Mouse (Mus musculus): ENCODE measurements at regions not wholly inside any gene's neighbourhood (a gene's known extent, or its start where the extent isn't known, plus 50 kb on each side); places are given as distances from the start of the nearest gene placed in this dataset.

- Histone ChIP-seq H3K4me2 (ENCODE audit: low read depth, low read length, poor library complexity, severe bottlenecking) (no peak overlapping the region), H3K9me3 (ENCODE audit: low read length) (no peaks in the 10 kb centered on the region), H3K27ac (ENCODE audit: low read depth, low read length) (no peak overlapping the region), H3K27me3 (ENCODE audit: insufficient read depth, low read length) (no peaks in the 10 kb centered on the region), H3K9ac (replicated peaks; ENCODE audit: low read length, poor library complexity, severe bottlenecking) (no peak overlapping the region), H3K4me3 (ENCODE audit: low read depth, low read length) (no peak overlapping the region), H3K4me1 (ENCODE audit: insufficient read depth, low read length) (no peaks in the 10 kb centered on the region), H3K36me3 (ENCODE audit: insufficient read depth, low read length) (no peaks in the 10 kb centered on the region)
- TF ChIP-seq CTCF (IDR thresholded peaks at IDR 0.05): no peak
- ATAC-seq (ENCODE audit: low FRiP score) (no peak), DNase-seq (ENCODE audit: low spot score) (no peak)
- WGBS: 91% methylated on average over 4 of the region's 4 CpGs
These were observed 787.2 kb upstream of the Tmprss15 start for GRCm38 (mm10) chr16:79878063-79878462.

- no peaks in the 10 kb centered on the region for H3K36me3 ChIP-seq (ENCODE audit: insufficient read depth, low read length)
- H3K4me1 ChIP-seq (ENCODE audit: insufficient read depth, low read length): no peaks in the 10 kb centered on the region
- no peak for TF ChIP-seq CTCF (IDR thresholded peaks at IDR 0.05)
- WGBS: 83% methylated on average over 1 of the region's 1 CpGs
- DNase-seq (ENCODE audit: low spot score): no peak
- no peaks in the 10 kb centered on the region for H3K27me3 ChIP-seq (ENCODE audit: insufficient read depth, low read length)
- no peak overlapping the region for H3K27ac ChIP-seq (ENCODE audit: low read depth, low read length)
- no peaks in the 10 kb centered on the region for H3K9me3 ChIP-seq (ENCODE audit: low read length)
- H3K4me2 ChIP-seq (ENCODE audit: low read depth, low read length, poor library complexity, severe bottlenecking): no peak overlapping the region
- no peak overlapping the region for H3K9ac ChIP-seq (replicated peaks; ENCODE audit: low read length, poor library complexity, severe bottlenecking)
- H3K4me3 ChIP-seq (ENCODE audit: low read depth, low read length): no peak overlapping the region
- no peak for ATAC-seq (ENCODE audit: low FRiP score)
These were observed 785.9 kb upstream of the Tmprss15 start for GRCm38 (mm10) chr16:79876827-79877226.

GRCm38 (mm10) chr16:79870578-79871270 lies 779.8 kb upstream of the Tmprss15 start:
- no peak overlapping the region for H3K4me3 ChIP-seq (ENCODE audit: low read depth, low read length)
- 55% methylated on average over 8 of the region's 8 CpGs for WGBS
- no peaks in the 10 kb centered on the region for H3K27me3 ChIP-seq (ENCODE audit: insufficient read depth, low read length)
- no peak overlapping the region for H3K27ac ChIP-seq (ENCODE audit: low read depth, low read length)
- no peak overlapping the region for H3K4me2 ChIP-seq (ENCODE audit: low read depth, low read length, poor library complexity, severe bottlenecking)
- DNase-seq (ENCODE audit: low spot score) (peak; percentile 19), ATAC-seq (ENCODE audit: low FRiP score) (no peak)
- no peak overlapping the region for H3K9ac ChIP-seq (replicated peaks; ENCODE audit: low read length, poor library complexity, severe bottlenecking)
- no peaks in the 10 kb centered on the region for H3K4me1 ChIP-seq (ENCODE audit: insufficient read depth, low read length)
- no peak for TF ChIP-seq CTCF (IDR thresholded peaks at IDR 0.05)
- no peaks in the 10 kb centered on the region for H3K9me3 ChIP-seq (ENCODE audit: low read length)
- H3K36me3 ChIP-seq (ENCODE audit: insufficient read depth, low read length): no peaks in the 10 kb centered on the region

GRCm38 (mm10) chr16:79859540-79859939 lies 768.6 kb upstream of the Tmprss15 start:
- ATAC-seq (ENCODE audit: low FRiP score): no peak
- Histone ChIP-seq H3K9ac (replicated peaks; ENCODE audit: low read length, poor library complexity, severe bottlenecking) (no peak overlapping the region), H3K27ac (ENCODE audit: low read depth, low read length) (no peak overlapping the region), H3K4me3 (ENCODE audit: low read depth, low read length) (no peak overlapping the region), H3K9me3 (ENCODE audit: low read length) (no peaks in the 10 kb centered on the region), H3K4me2 (ENCODE audit: low read depth, low read length, poor library complexity, severe bottlenecking) (no peak overlapping the region), H3K36me3 (ENCODE audit: insufficient read depth, low read length) (no peaks in the 10 kb centered on the region), H3K27me3 (ENCODE audit: insufficient read depth, low read length) (no peaks in the 10 kb centered on the region), H3K4me1 (ENCODE audit: insufficient read depth, low read length) (no peaks in the 10 kb centered on the region)
- DNase-seq (ENCODE audit: low spot score): no peak
- WGBS: 63% methylated on average over 1 of the region's 1 CpGs
- TF ChIP-seq CTCF (IDR thresholded peaks at IDR 0.05): no peak

DNA sequence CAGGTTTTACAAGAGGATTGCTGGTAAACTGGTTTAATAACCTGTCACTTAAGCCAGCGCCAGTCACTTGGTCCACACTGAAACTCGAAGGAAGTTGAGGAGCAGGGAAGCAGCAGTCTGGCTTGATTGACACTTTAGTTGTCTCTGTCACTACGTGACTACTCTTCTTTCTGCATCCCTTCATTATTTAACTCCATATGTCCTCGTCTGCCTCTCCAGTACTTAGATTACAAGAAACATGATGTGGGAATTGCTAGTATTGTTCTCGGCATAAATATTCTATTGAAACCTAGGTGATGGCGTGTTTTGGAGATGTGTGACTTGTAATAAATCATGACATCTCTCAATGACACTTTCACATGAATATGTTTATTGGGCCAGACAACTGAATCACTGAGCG lies 758.3 kb upstream of the Tmprss15 start:
- H3K4me1 ChIP-seq (ENCODE audit: insufficient read depth, low read length): no peaks in the 10 kb centered on the region
- H3K4me3 ChIP-seq (ENCODE audit: low read depth, low read length): no peak overlapping the region
- H3K9me3 ChIP-seq (ENCODE audit: low read length): no peaks in the 10 kb centered on the region
- no peak for TF ChIP-seq CTCF (IDR thresholded peaks at IDR 0.05)
- 0 out of 2 replicates have a peak overlapping the region, but pooled peaks have one; percentile 0 for H3K4me2 ChIP-seq (ENCODE audit: low read depth, low read length, poor library complexity, severe bottlenecking)
- H3K27me3 ChIP-seq (ENCODE audit: insufficient read depth, low read length): no peaks in the 10 kb centered on the region
- DNase-seq (ENCODE audit: low spot score) (no peak), ATAC-seq (ENCODE audit: low FRiP score) (no peak)
- no peak overlapping the region for H3K27ac ChIP-seq (ENCODE audit: low read depth, low read length)
- no peak overlapping the region for H3K9ac ChIP-seq (replicated peaks; ENCODE audit: low read length, poor library complexity, severe bottlenecking)
- H3K36me3 ChIP-seq (ENCODE audit: insufficient read depth, low read length): no peaks in the 10 kb centered on the region
- 63% methylated on average over 7 of the region's 7 CpGs for WGBS

GRCm38 (mm10) chr16:79816913-79817312 lies 726.0 kb upstream of the Tmprss15 start:
- H3K27ac ChIP-seq (ENCODE audit: low read depth, low read length): no peak overlapping the region
- no peak overlapping the region for H3K9ac ChIP-seq (replicated peaks; ENCODE audit: low read length, poor library complexity, severe bottlenecking)
- H3K36me3 ChIP-seq (ENCODE audit: insufficient read depth, low read length): no peaks in the 10 kb centered on the region
- no peaks in the 10 kb centered on the region for H3K27me3 ChIP-seq (ENCODE audit: insufficient read depth, low read length)
- no peak overlapping the region for H3K4me3 ChIP-seq (ENCODE audit: low read depth, low read length)
- H3K9me3 ChIP-seq (ENCODE audit: low read length): no peaks in the 10 kb centered on the region
- 55% methylated on average over 1 of the region's 1 CpGs for WGBS
- DNase-seq (ENCODE audit: low spot score): no peak
- TF ChIP-seq CTCF (IDR thresholded peaks at IDR 0.05): no peak
- no peak overlapping the region for H3K4me2 ChIP-seq (ENCODE audit: low read depth, low read length, poor library complexity, severe bottlenecking)
- no peak for ATAC-seq (ENCODE audit: low FRiP score)
- H3K4me1 ChIP-seq (ENCODE audit: insufficient read depth, low read length): no peaks in the 10 kb centered on the region

Data from midbrain, postnatal 0 days (tissue).